Mouse (Mus musculus) embryonic fibroblast, embryonic 13.5 days (primary cell): ENCODE data around the gene Ddias.

Source experiments
- CTCF ChIP-seq: IDR thresholded peaks from 2 replicates; pipeline ENCODE4 v1.5.1; 2011; ENCODE audit warnings: mild to moderate bottlenecking, control low read depth, low read length, moderate library complexity, borderline replicate concordance; ENCODE audit not compliant: insufficient read depth
- POLR2A ChIP-seq: IDR thresholded peaks from 2 replicates; pipeline ENCODE4 v1.6.1; 2011; ENCODE audit warnings: low read depth, mild to moderate bottlenecking, control low read depth, low read length, moderate library complexity

DNA sequence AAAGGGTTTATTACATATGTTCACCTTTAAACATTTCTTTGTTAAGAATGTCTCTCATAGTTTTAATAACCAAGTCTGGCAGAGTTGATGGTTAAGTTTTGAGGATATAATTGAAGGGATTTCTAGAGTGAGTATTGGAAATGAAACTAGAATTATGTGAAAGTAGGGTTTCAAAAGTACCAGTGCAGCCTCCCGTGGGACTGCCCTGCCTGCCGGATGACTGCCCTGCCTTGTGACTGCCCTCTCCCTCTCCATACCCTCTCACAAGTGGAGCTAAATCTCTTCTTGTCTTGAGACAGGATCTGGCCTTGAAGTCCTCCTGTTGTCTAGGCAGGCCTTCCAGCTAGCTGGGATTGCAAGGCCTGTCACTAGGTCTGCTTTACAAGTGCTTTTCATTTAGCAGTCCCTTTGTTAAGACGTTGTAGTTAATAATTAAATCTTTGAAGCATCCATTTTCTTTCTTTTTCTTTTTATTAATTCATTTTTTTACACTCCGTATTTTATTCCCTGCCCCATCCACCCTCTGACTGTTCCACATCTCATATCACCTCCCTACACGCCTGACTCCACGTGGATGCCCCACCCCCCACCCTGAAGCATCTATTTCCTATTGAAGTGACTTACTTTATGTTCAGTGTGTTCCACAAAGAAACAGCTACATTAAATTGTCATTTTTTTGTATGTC is 46.3 kb upstream of the Ddias start:
- TF ChIP-seq CTCF (no peak), POLR2A (no peak)
